Mouse (Mus musculus) erythroblast, adult 5-6 weeks (primary cell): ENCODE measurements around the gene Olfr287. TPM values are rescaled to one million over a fixed set of nuclear protein-coding genes. Genes with fewer than 3 reads are reported as not detected.

Source experiments
- ATAC-seq: replicated peaks from 2 replicates; pipeline ENCODE4 v1.8.0; 2016; ENCODE audit warnings: moderate number of reproducible peaks, mild to moderate bottlenecking, moderate TSS enrichment, inconsistent platforms; ENCODE audit not compliant: poor library complexity, low FRiP score, severe bottlenecking
- total RNA-seq, 2 experiments: library from RNA; stranded (forward) in 1 of 2; stranded (reverse) in 1 of 2; fragments of 150-400 nt in 1 of 2; fragments of 200-764, 138-1000 nt in 1 of 2; gene quantifications; 2 replicates each; pipeline versions ENCODE4 v1.2.3 to v1.2.4; 2015 to 2017; ENCODE audit warnings: low replicate concordance in 2 of 2

The Olfr287 gene
- total RNA-seq, 2 experiments from 2014 or later, result not detected

GRCm38 (mm10) chr15:98170365-98170764 is 50.5 kb downstream of the Olfr287 start:
- ATAC-seq, result no peak

- no peak for ATAC-seq
These were observed 52.2 kb downstream of the Olfr287 start for GRCm38 (mm10) chr15:98168622-98169004.

- no peak for ATAC-seq
These were observed 52.9 kb downstream of the Olfr287 start for GRCm38 (mm10) chr15:98167645-98168621.

GRCm38 (mm10) chr15:98166963-98167644 is 53.8 kb downstream of the Olfr287 start, which contains the start of gene Ccdc184:
Ccdc184 (plus strand) TSS chr15:98167158.
- ATAC-seq, result no peak

- ATAC-seq, result no peak
These were observed 55.3 kb downstream of the Olfr287 start, which contains the start of gene Asb8 for GRCm38 (mm10) chr15:98165525-98165924. Asb8 (minus strand) TSS chr15:98165625.

- no peak for ATAC-seq
These were observed 58.3 kb downstream of the Olfr287 start for GRCm38 (mm10) chr15:98162561-98162960.

GRCm38 (mm10) chr15:98161026-98161805 is 59.6 kb downstream of the Olfr287 start:
- ATAC-seq, result no peak

- ATAC-seq, result no peak
These were observed 63.6 kb downstream of the Olfr287 start for GRCm38 (mm10) chr15:98157253-98157652.

Other genes starting within 250 kb of the Olfr287 start
- gene Col2a1, start 216.4 kb downstream of the Olfr287 start, total RNA-seq (2015; ENCODE audit: low replicate concordance), result not detected in 2 replicates
- gene Col2a1, start 216.4 kb downstream of the Olfr287 start, total RNA-seq (2017; ENCODE audit: low replicate concordance), result not detected in 2 replicates
- 0.58 and 4.0 TPM in 2 replicates for gene Pfkm, start 128.5 kb downstream of the Olfr287 start, total RNA-seq (2015; ENCODE audit: low replicate concordance)
- gene Pfkm, start 128.5 kb downstream of the Olfr287 start, total RNA-seq (2017; ENCODE audit: low replicate concordance), result 6.4 and 6.7 TPM in 2 replicates
- gene Senp1, start 127.3 kb downstream of the Olfr287 start, total RNA-seq (2015; ENCODE audit: low replicate concordance), result 20.9 and 23.2 TPM in 2 replicates
- 20.1 and 22.3 TPM in 2 replicates for gene Senp1, start 127.3 kb downstream of the Olfr287 start, total RNA-seq (2017; ENCODE audit: low replicate concordance)
- 11.3 and 11.7 TPM in 2 replicates for gene Asb8, start 55.4 kb downstream of the Olfr287 start, total RNA-seq (2015; ENCODE audit: low replicate concordance)
- gene Asb8, start 55.4 kb downstream of the Olfr287 start, total RNA-seq (2017; ENCODE audit: low replicate concordance), result 7.7 and 11.2 TPM in 2 replicates
- gene Ccdc184, start 53.9 kb downstream of the Olfr287 start, total RNA-seq (2015; ENCODE audit: low replicate concordance), result not detected in 2 replicates
- gene Ccdc184, start 53.9 kb downstream of the Olfr287 start, total RNA-seq (2017; ENCODE audit: low replicate concordance), result not detected in 2 replicates
- gene Olfr288, start 25.5 kb downstream of the Olfr287 start, total RNA-seq (2015; ENCODE audit: low replicate concordance), result not detected in 2 replicates
- gene Olfr288, start 25.5 kb downstream of the Olfr287 start, total RNA-seq (2017; ENCODE audit: low replicate concordance), result not detected in 2 replicates
- not detected in 2 replicates for gene Gm44579, start 79 bp downstream of the Olfr287 start, total RNA-seq (2015; ENCODE audit: low replicate concordance)
- gene Gm44579, start 79 bp downstream of the Olfr287 start, total RNA-seq (2017; ENCODE audit: low replicate concordance), result not detected in 2 replicates
- gene Olfr286, start 13.4 kb upstream of the Olfr287 start, total RNA-seq (2015; ENCODE audit: low replicate concordance), result not detected in 2 replicates
- not detected in 2 replicates for gene Olfr286, start 13.4 kb upstream of the Olfr287 start, total RNA-seq (2017; ENCODE audit: low replicate concordance)
- gene H1fnt, start 36.2 kb upstream of the Olfr287 start, total RNA-seq (2015; ENCODE audit: low replicate concordance), result not detected in 2 replicates
- not detected in 2 replicates for gene H1fnt, start 36.2 kb upstream of the Olfr287 start, total RNA-seq (2017; ENCODE audit: low replicate concordance)
- not detected in 2 replicates for gene Zfp641, start 75.1 kb upstream of the Olfr287 start, total RNA-seq (2015; ENCODE audit: low replicate concordance)
- gene Zfp641, start 75.1 kb upstream of the Olfr287 start, total RNA-seq (2017; ENCODE audit: low replicate concordance), result 0.17 and 0.56 TPM in 2 replicates
- not detected in 2 replicates for gene Olfr285, start 96.3 kb upstream of the Olfr287 start, total RNA-seq (2015; ENCODE audit: low replicate concordance)
- gene Olfr285, start 96.3 kb upstream of the Olfr287 start, total RNA-seq (2017; ENCODE audit: low replicate concordance), result not detected in 2 replicates
- gene Olfr284, start 119.9 kb upstream of the Olfr287 start, total RNA-seq (2015; ENCODE audit: low replicate concordance), result not detected in 2 replicates
- gene Olfr284, start 119.9 kb upstream of the Olfr287 start, total RNA-seq (2017; ENCODE audit: low replicate concordance), result not detected in 2 replicates
- not detected in 2 replicates for gene Olfr283, start 159.9 kb upstream of the Olfr287 start, total RNA-seq (2015; ENCODE audit: low replicate concordance)
- gene Olfr283, start 159.9 kb upstream of the Olfr287 start, total RNA-seq (2017; ENCODE audit: low replicate concordance), result not detected in 2 replicates
- not detected in 2 replicates for gene Olfr282, start 210.2 kb upstream of the Olfr287 start, total RNA-seq (2015; ENCODE audit: low replicate concordance)
- gene Olfr282, start 210.2 kb upstream of the Olfr287 start, total RNA-seq (2017; ENCODE audit: low replicate concordance), result not detected in 2 replicates
- gene Olfr281, start 231.5 kb upstream of the Olfr287 start, total RNA-seq (2015; ENCODE audit: low replicate concordance), result not detected in 2 replicates
- gene Olfr281, start 231.5 kb upstream of the Olfr287 start, total RNA-seq (2017; ENCODE audit: low replicate concordance), result not detected in 2 replicates
- not detected in 2 replicates for gene OR5BS1P, start 248.8 kb upstream of the Olfr287 start, total RNA-seq (2015; ENCODE audit: low replicate concordance)
- gene OR5BS1P, start 248.8 kb upstream of the Olfr287 start, total RNA-seq (2017; ENCODE audit: low replicate concordance), result not detected in 2 replicates